Mouse (Mus musculus): ENCODE measurements at regions not wholly inside any gene's neighbourhood (a gene's known extent, or its start where the extent isn't known, plus 50 kb on each side); places are given as distances from the start of the nearest gene placed in this dataset.

DNA sequence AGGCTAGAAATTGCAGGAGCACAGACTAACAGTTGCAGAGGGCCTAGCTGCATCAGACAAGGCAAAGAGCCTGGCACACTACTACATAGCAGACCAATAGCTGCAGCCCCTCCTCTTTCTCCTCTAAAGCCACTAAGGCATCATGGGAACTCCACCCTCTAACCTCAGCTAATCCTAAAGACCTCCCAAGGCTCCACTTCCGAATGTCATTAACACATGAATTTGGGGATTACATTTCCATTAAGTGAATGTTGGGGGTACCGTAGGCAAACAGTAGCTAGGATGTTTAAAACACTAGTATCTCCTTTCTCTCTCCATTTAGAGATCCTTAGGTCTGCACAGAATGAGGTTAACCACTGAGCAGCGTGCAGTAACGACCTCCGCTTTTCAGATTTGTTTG lies 173.1 kb downstream of the Sox4 start:
- Histone ChIP-seq H3K9ac (ENCODE audit: low read depth, low read length) (no peak overlapping the region), H3K4me3 (ENCODE audit: low read depth, low read length) (no peak overlapping the region), H3K4me1 (ENCODE audit: control insufficient read depth, low read depth, low read length) (no peaks in the 10 kb centered on the region), H3K9me3 (replicated peaks; ENCODE audit: control insufficient read depth, low read length) (no peaks in the 10 kb centered on the region), H3K27me3 (ENCODE audit: control insufficient read depth, insufficient read depth, low read depth, low read length) (no peaks in the 10 kb centered on the region), H3K4me2 (ENCODE audit: low read depth, low read length) (no peak overlapping the region), H3K27ac (ENCODE audit: low read length) (no peak overlapping the region), H3K36me3 (ENCODE audit: control insufficient read depth, insufficient read depth) (no peaks in the 10 kb centered on the region)
- WGBS (ENCODE audit: insufficient replicate concordance) = 56% methylated on average over 5 of the region's 5 CpGs
- ATAC-seq (ENCODE audit: low read depth) = no peak

GRCm38 (mm10) chr13:28775142-28775815 lies 178.2 kb downstream of the Sox4 start:
- WGBS (ENCODE audit: insufficient replicate concordance) = 70% methylated on average over 7 of the region's 7 CpGs
- H3K9ac ChIP-seq (ENCODE audit: low read depth, low read length) = no peak overlapping the region
- H3K4me2 ChIP-seq (ENCODE audit: low read depth, low read length) = no peak overlapping the region
- H3K4me3 ChIP-seq (ENCODE audit: low read depth, low read length) = no peak overlapping the region
- no peaks in the 10 kb centered on the region for H3K27me3 ChIP-seq (ENCODE audit: control insufficient read depth, insufficient read depth, low read depth, low read length)
- H3K27ac ChIP-seq (ENCODE audit: low read length) = no peak overlapping the region
- no peak for ATAC-seq (ENCODE audit: low read depth)
- no peaks in the 10 kb centered on the region for H3K9me3 ChIP-seq (replicated peaks; ENCODE audit: control insufficient read depth, low read length)
- H3K4me1 ChIP-seq (ENCODE audit: control insufficient read depth, low read depth, low read length) = no peaks in the 10 kb centered on the region
- no peaks in the 10 kb centered on the region for H3K36me3 ChIP-seq (ENCODE audit: control insufficient read depth, insufficient read depth)

GRCm38 (mm10) chr13:28774649-28775048 lies 178.9 kb downstream of the Sox4 start:
- ATAC-seq (ENCODE audit: low read depth) = no peak
- no peaks in the 10 kb centered on the region for H3K27me3 ChIP-seq (ENCODE audit: control insufficient read depth, insufficient read depth, low read depth, low read length)
- no peaks in the 10 kb centered on the region for H3K9me3 ChIP-seq (replicated peaks; ENCODE audit: control insufficient read depth, low read length)
- no peak overlapping the region for H3K4me2 ChIP-seq (ENCODE audit: low read depth, low read length)
- no peaks in the 10 kb centered on the region for H3K4me1 ChIP-seq (ENCODE audit: control insufficient read depth, low read depth, low read length)
- no peak overlapping the region for H3K27ac ChIP-seq (ENCODE audit: low read length)
- 76% methylated on average over 7 of the region's 7 CpGs for WGBS (ENCODE audit: insufficient replicate concordance)
- no peaks in the 10 kb centered on the region for H3K36me3 ChIP-seq (ENCODE audit: control insufficient read depth, insufficient read depth)
- no peak overlapping the region for H3K9ac ChIP-seq (ENCODE audit: low read depth, low read length)
- no peak overlapping the region for H3K4me3 ChIP-seq (ENCODE audit: low read depth, low read length)

GRCm38 (mm10) chr13:28773466-28773865 lies 180.0 kb downstream of the Sox4 start:
- Histone ChIP-seq H3K4me3 (ENCODE audit: low read depth, low read length) (no peak overlapping the region), H3K9me3 (replicated peaks; ENCODE audit: control insufficient read depth, low read length) (no peaks in the 10 kb centered on the region)

GRCm38 (mm10) chr13:28770531-28770930 lies 183.0 kb downstream of the Sox4 start:
- no peaks in the 10 kb centered on the region for H3K36me3 ChIP-seq (ENCODE audit: control insufficient read depth, insufficient read depth)
- H3K4me2 ChIP-seq (ENCODE audit: low read depth, low read length) = no peak overlapping the region
- H3K4me1 ChIP-seq (ENCODE audit: control insufficient read depth, low read depth, low read length) = no peaks in the 10 kb centered on the region
- no peak overlapping the region for H3K27ac ChIP-seq (ENCODE audit: low read length)
- ATAC-seq (ENCODE audit: low read depth) = no peak
- H3K27me3 ChIP-seq (ENCODE audit: control insufficient read depth, insufficient read depth, low read depth, low read length) = no peaks in the 10 kb centered on the region
- no peak overlapping the region for H3K4me3 ChIP-seq (ENCODE audit: low read depth, low read length)
- WGBS (ENCODE audit: insufficient replicate concordance) = 26% methylated on average over 13 of the region's 13 CpGs
- H3K9ac ChIP-seq (ENCODE audit: low read depth, low read length) = no peak overlapping the region
- H3K9me3 ChIP-seq (replicated peaks; ENCODE audit: control insufficient read depth, low read length) = no peaks in the 10 kb centered on the region

More at GRCm38 (mm10) chr13:28773466-28773865, 180.0 kb downstream of the Sox4 start:
- Histone ChIP-seq H3K27me3 (ENCODE audit: control insufficient read depth, insufficient read depth, low read depth, low read length) (no peaks in the 10 kb centered on the region), H3K36me3 (ENCODE audit: control insufficient read depth, insufficient read depth) (no peaks in the 10 kb centered on the region), H3K9ac (ENCODE audit: low read depth, low read length) (no peak overlapping the region), H3K4me2 (ENCODE audit: low read depth, low read length) (no peak overlapping the region), H3K4me1 (ENCODE audit: control insufficient read depth, low read depth, low read length) (no peaks in the 10 kb centered on the region), H3K27ac (ENCODE audit: low read length) (no peak overlapping the region)
- no peak for ATAC-seq (ENCODE audit: low read depth)
- WGBS (ENCODE audit: insufficient replicate concordance) = 46% methylated on average over 2 of the region's 2 CpGs

- ATAC-seq (ENCODE audit: low read depth) = no peak
- Histone ChIP-seq H3K36me3 (ENCODE audit: control insufficient read depth, insufficient read depth) (no peaks in the 10 kb centered on the region), H3K4me2 (ENCODE audit: low read depth, low read length) (no peak overlapping the region), H3K4me1 (ENCODE audit: control insufficient read depth, low read depth, low read length) (no peaks in the 10 kb centered on the region), H3K27ac (ENCODE audit: low read length) (no peak overlapping the region), H3K4me3 (ENCODE audit: low read depth, low read length) (no peak overlapping the region), H3K9me3 (replicated peaks; ENCODE audit: control insufficient read depth, low read length) (no peaks in the 10 kb centered on the region), H3K27me3 (ENCODE audit: control insufficient read depth, insufficient read depth, low read depth, low read length) (no peaks in the 10 kb centered on the region), H3K9ac (ENCODE audit: low read depth, low read length) (no peak overlapping the region)
- 29% methylated on average over 4 of the region's 4 CpGs for WGBS (ENCODE audit: insufficient replicate concordance)
These were observed 183.5 kb downstream of the Sox4 start for GRCm38 (mm10) chr13:28770018-28770417.

GRCm38 (mm10) chr13:28768717-28769426 lies 184.6 kb downstream of the Sox4 start:
- Histone ChIP-seq H3K9ac (ENCODE audit: low read depth, low read length) (no peak overlapping the region), H3K4me1 (ENCODE audit: control insufficient read depth, low read depth, low read length) (no peaks in the 10 kb centered on the region), H3K27ac (ENCODE audit: low read length) (no peak overlapping the region), H3K4me2 (ENCODE audit: low read depth, low read length) (no peak overlapping the region), H3K36me3 (ENCODE audit: control insufficient read depth, insufficient read depth) (no peaks in the 10 kb centered on the region), H3K4me3 (ENCODE audit: low read depth, low read length) (no peak overlapping the region), H3K9me3 (replicated peaks; ENCODE audit: control insufficient read depth, low read length) (no peaks in the 10 kb centered on the region), H3K27me3 (ENCODE audit: control insufficient read depth, insufficient read depth, low read depth, low read length) (no peaks in the 10 kb centered on the region)
- 70% methylated on average over 14 of the region's 14 CpGs for WGBS (ENCODE audit: insufficient replicate concordance)
- no peak for ATAC-seq (ENCODE audit: low read depth)

DNA sequence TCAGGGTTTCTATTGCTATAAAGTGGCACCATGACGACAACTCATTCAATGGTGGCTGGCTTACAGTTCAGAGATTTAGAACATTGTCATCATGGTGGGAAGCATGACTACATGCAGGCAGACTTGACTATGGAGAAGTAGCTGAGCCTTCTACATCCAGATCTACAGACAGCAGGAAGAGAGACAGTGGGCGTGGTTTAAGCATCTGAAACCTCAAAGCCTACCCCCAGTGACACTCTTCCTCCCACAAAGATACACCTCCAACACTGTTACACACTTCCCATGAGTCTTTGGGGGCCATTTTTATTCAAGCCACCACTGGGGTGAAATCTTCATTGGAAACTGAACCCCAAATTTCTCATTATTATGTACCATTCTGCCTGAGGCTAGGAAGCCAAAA lies 191.0 kb downstream of the Sox4 start:
- Histone ChIP-seq H3K9me3 (replicated peaks; ENCODE audit: control insufficient read depth, low read length) (no peaks in the 10 kb centered on the region), H3K4me3 (ENCODE audit: low read depth, low read length) (no peak overlapping the region), H3K36me3 (ENCODE audit: control insufficient read depth, insufficient read depth) (no peaks in the 10 kb centered on the region), H3K27ac (ENCODE audit: low read length) (no peak overlapping the region), H3K27me3 (ENCODE audit: control insufficient read depth, insufficient read depth, low read depth, low read length) (no peaks in the 10 kb centered on the region), H3K4me1 (ENCODE audit: control insufficient read depth, low read depth, low read length) (no peaks in the 10 kb centered on the region; the same call in 1 of the 2 replicates), H3K9ac (ENCODE audit: low read depth, low read length) (no peak overlapping the region), H3K4me2 (ENCODE audit: low read depth, low read length) (no peak overlapping the region)
- 45% methylated on average over 2 of the region's 2 CpGs for WGBS (ENCODE audit: insufficient replicate concordance)
- ATAC-seq (ENCODE audit: low read depth) = no peak

- H3K36me3 ChIP-seq (ENCODE audit: control insufficient read depth, insufficient read depth) = no peaks in the 10 kb centered on the region
These were observed 194.5 kb downstream of the Sox4 start for GRCm38 (mm10) chr13:28759026-28759425.

More at GRCm38 (mm10) chr13:28759026-28759425, 194.5 kb downstream of the Sox4 start:
- H3K9ac ChIP-seq (ENCODE audit: low read depth, low read length) = no peak overlapping the region
- no peaks in the 10 kb centered on the region for H3K9me3 ChIP-seq (replicated peaks; ENCODE audit: control insufficient read depth, low read length)
- WGBS (ENCODE audit: insufficient replicate concordance) = 39% methylated on average over 3 of the region's 3 CpGs
- H3K27me3 ChIP-seq (ENCODE audit: control insufficient read depth, insufficient read depth, low read depth, low read length) = no peaks in the 10 kb centered on the region
- no peak for ATAC-seq (ENCODE audit: low read depth)
- no peak overlapping the region for H3K27ac ChIP-seq (ENCODE audit: low read length)
- H3K4me2 ChIP-seq (ENCODE audit: low read depth, low read length) = no peak overlapping the region
- H3K4me3 ChIP-seq (ENCODE audit: low read depth, low read length) = no peak overlapping the region
- H3K4me1 ChIP-seq (ENCODE audit: control insufficient read depth, low read depth, low read length) = no peaks in the 10 kb centered on the region; the same call in 1 of the 2 replicates
